Mouse (Mus musculus) heart, adult 2 months (tissue): Measurements from ENCODE around the gene Sorcs2.

ENCODE experiments used
- CTCF ChIP-seq: fragments of 200-600 bp; IDR thresholded peaks from 2 replicates; pipeline ENCODE4 v1.8.1; 2022; ENCODE audit warnings: antibody characterized with exemption, mild to moderate bottlenecking, moderate library complexity
- POLR2A ChIP-seq: fragments of 200-500 bp; IDR thresholded peaks from 2 replicates; pipeline ENCODE4 v1.6.1; 2011; ENCODE audit warnings: mild to moderate bottlenecking, low read depth, low read length, control low read depth; ENCODE audit not compliant: insufficient read depth

DNA sequence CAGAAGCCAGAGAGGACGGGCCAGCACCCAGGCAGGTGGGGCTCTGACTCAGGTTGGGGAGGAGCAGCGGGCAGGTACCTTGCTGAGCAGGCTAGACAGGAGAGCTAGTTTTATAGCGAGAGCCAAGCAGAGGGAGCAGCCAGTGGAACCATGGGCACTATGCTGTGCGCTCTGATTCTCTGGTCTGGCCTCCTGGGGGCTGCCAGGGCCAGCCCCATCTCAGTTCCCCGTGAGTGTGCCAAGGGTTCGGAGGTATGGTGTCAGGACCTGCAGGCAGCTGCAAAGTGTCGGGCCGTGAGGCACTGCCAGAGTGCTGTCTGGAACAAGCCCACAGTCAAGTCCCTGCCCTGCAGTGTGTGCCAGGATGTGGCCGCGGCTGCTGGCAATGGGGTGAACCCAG, 194.0 kb downstream of the Sorcs2 start, which contains the start of gene Psapl1:
- TF ChIP-seq CTCF, result no peak
- TF ChIP-seq POLR2A, result no peak
